In genomic region chr4:83830891-83831880, GRCm38 (mm10) we compare ENCODE assay signal across 9 mouse cellular contexts.
DNase-seq lines count a peak whose midpoint lies in the region; ATAC-seq lines count a peak whose summit lies in the region.
"Had no signal": no experiment of that assay in that cellular context is flagged by ENCODE, and none has a peak within 500 bp of the region (broad histone marks: within the 10 kb centered on the region; RNA-seq: fewer than 3 reads in every experiment).

No protein-coding gene starts in this region.

- no peak for ATAC-seq in midbrain, embryonic 14.5 days (ENCODE audit: low FRiP score, low TSS enrichment)
- no peak for ATAC-seq in midbrain, embryonic 15.5 days (replicated peaks)

- peak; percentile 21 for DNase-seq in midbrain, embryonic 14.5 days
- DNase-seq in gonadal fat pad, adult 2 months (ENCODE audit: low read depth) = peak; percentile 56
- peak; percentile 3 for DNase-seq in kidney, adult 18-20 months
- DNase-seq in retina, embryonic 14.5 days (ENCODE audit: low spot score) = peak; percentile 33
- no peak for DNase-seq in urinary bladder, postnatal 36 days (ENCODE audit: low spot score in 2 of 2)
- no peak for DNase-seq in testis, postnatal 10 days (ENCODE audit: low spot score)
- no peak for DNase-seq in left cerebral cortex, adult 18-20 months (ENCODE audit: low spot score in 2 of 2)
- DNase-seq: liver, embryonic 13.5 days had no signal

- no peak overlapping the region for H3K9ac ChIP-seq in midbrain, embryonic 14.5 days (replicated peaks; ENCODE audit: low read length)
- no peak overlapping the region for H3K9ac ChIP-seq in midbrain, embryonic 15.5 days
- H3K9ac ChIP-seq: liver, embryonic 13.5 days had no signal

- H3K36me3 ChIP-seq in midbrain, embryonic 14.5 days (ENCODE audit: control insufficient read depth, insufficient read depth, low read length) = no peaks in the 10 kb centered on the region
- no peaks in the 10 kb centered on the region for H3K36me3 ChIP-seq in midbrain, embryonic 15.5 days (replicated peaks)
- H3K36me3 ChIP-seq: liver, embryonic 13.5 days had no signal

- H3K9me3 ChIP-seq in midbrain, embryonic 14.5 days (ENCODE audit: control insufficient read depth, low read length) = no peaks in the 10 kb centered on the region
- no peaks in the 10 kb centered on the region for H3K9me3 ChIP-seq in midbrain, embryonic 15.5 days
- H3K9me3 ChIP-seq: liver, embryonic 13.5 days had no signal

- H3K27me3 ChIP-seq in midbrain, embryonic 14.5 days (ENCODE audit: control insufficient read depth, insufficient read depth, low read length) = no peaks in the 10 kb centered on the region
- H3K27me3 ChIP-seq in midbrain, embryonic 15.5 days (replicated peaks) = no peaks in the 10 kb centered on the region
- H3K27me3 ChIP-seq: liver, embryonic 13.5 days had no signal

- H3K4me3 ChIP-seq in midbrain, embryonic 14.5 days (replicated peaks; ENCODE audit: low read depth, low read length) = no peak overlapping the region
- H3K4me3 ChIP-seq in midbrain, embryonic 15.5 days = no peak overlapping the region
- H3K4me3 ChIP-seq: liver, embryonic 13.5 days had no signal

- WGBS in midbrain, embryonic 14.5 days = 85% methylated on average over 13 of the region's 13 CpGs
- 73% methylated on average over 13 of the region's 13 CpGs for WGBS in midbrain, embryonic 15.5 days

- H3K4me2 ChIP-seq in midbrain, embryonic 14.5 days (ENCODE audit: low read length) = no peak overlapping the region
- H3K4me2 ChIP-seq in midbrain, embryonic 15.5 days = no peak overlapping the region
- H3K4me2 ChIP-seq: liver, embryonic 13.5 days had no signal

- no peaks in the 10 kb centered on the region for H3K4me1 ChIP-seq in midbrain, embryonic 14.5 days (ENCODE audit: control insufficient read depth, insufficient read depth, low read length)
- no peaks in the 10 kb centered on the region for H3K4me1 ChIP-seq in midbrain, embryonic 15.5 days
- H3K4me1 ChIP-seq: liver, embryonic 13.5 days had no signal

- H3K27ac ChIP-seq in midbrain, embryonic 14.5 days (replicated peaks; ENCODE audit: low read depth, low read length) = no peak overlapping the region
- H3K27ac ChIP-seq in midbrain, embryonic 15.5 days = no peak overlapping the region
- H3K27ac ChIP-seq: liver, embryonic 13.5 days had no signal

Comparison
In these comparisons a context has a peak if more than half of its experiments do, and no peak if none do; other contexts are left out.
1. DNase-seq: peak in midbrain, embryonic 14.5 days (single experiment), gonadal fat pad, adult 2 months (single experiment), kidney, adult 18-20 months (single experiment) and retina, embryonic 14.5 days (single experiment); none in urinary bladder, postnatal 36 days (0 of 2), testis, postnatal 10 days (single experiment) and left cerebral cortex, adult 18-20 months (0 of 2).